Mouse (Mus musculus) thymus, postnatal 4 days (tissue): Measurements from ENCODE around the gene Gm21891.
"Not testable (repeated sequence)": the region's sequence is repeated elsewhere in the genome, so short reads cannot be mapped to it uniquely, and the experiment has no call there.

ENCODE experiments used
- DNase-seq: peaks from one replicate; pipeline ENCODE4 v3.0.0; 2021

The Gm21891 gene

GRCm38 (mm10) chrY:13133392-13133791 is at the start of gene Gm21891:
Gene Gm21891 (minus strand): TSS chrY:13133492.
- DNase-seq: not testable (repeated sequence)

- not testable (repeated sequence) for DNase-seq
Measured at GRCm38 (mm10) chrY:13161668-13162067, 28.4 kb upstream of the Gm21891 start, which contains the start of gene Gm21425. Gene Gm21425 (plus strand): TSS chrY:13161968.
